Mouse (Mus musculus): Measurements from ENCODE around the gene Tas1r2. TPM values are rescaled to one million over a fixed set of nuclear protein-coding genes. Genes with fewer than 3 reads are reported as not detected.

Tas1r2 gene
- total RNA-seq (2021) = not detected
- polyA plus RNA-seq (2012; rRNA removed) = 0.03 TPM in 1 of 2 replicates, not detected in the other
- long read RNA-seq = 0 reads

- DNase-seq = no peak
Measured at GRCm38 (mm10) chr4:139653238-139653637, at the start of gene Tas1r2. Gene Tas1r2, plus strand, starts transcription at chr4:139653538.

- no peak for DNase-seq
Measured at GRCm38 (mm10) chr4:139605216-139605615, 48.1 kb upstream of the Tas1r2 start.

DNA sequence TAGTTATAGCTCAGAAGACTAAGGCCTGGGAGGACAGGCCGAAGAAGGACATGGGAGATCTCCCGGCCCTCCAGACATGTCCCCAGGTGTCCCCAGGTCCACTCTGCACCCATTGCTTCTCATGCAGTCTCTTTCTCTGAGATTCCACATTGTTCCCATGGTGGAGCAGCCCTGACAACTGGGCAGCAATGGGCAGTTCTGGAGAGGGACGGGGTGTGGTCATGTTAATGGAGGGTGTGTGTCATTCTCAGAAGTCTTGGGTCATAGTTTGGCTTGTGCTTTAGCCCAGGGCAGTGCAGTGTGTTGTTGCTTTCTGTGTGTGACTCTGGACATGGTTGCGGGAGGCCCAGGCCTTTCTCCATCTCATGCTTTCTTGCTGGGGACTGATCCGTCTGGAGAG, 46.6 kb upstream of the Tas1r2 start:
- no peak for DNase-seq

DNA sequence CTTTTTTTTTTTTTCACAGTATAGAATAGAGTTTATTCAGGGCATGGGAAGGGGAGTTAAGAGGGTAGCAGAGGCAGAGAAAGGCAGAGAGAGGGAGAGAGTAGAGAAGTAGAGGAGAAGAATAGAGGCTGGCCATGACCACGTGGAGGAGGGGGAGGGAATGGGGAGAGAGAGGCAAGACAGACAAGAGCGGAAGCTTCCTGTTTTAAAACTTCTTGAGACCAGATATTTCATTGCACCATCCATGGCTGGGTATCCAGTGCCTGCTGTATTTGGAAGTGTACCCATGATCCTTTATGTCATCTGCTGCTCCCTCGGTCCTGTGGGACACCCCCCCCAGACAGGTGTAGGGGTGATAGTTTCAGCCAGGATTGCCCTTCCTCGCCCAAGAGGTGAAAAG, 44.4 kb upstream of the Tas1r2 start:
- DNase-seq = no peak

- DNase-seq = no peak
Measured at GRCm38 (mm10) chr4:139610954-139611353, 42.4 kb upstream of the Tas1r2 start.

GRCm38 (mm10) chr4:139611542-139611953, 41.8 kb upstream of the Tas1r2 start:
- peak; percentile 75 for DNase-seq

DNA sequence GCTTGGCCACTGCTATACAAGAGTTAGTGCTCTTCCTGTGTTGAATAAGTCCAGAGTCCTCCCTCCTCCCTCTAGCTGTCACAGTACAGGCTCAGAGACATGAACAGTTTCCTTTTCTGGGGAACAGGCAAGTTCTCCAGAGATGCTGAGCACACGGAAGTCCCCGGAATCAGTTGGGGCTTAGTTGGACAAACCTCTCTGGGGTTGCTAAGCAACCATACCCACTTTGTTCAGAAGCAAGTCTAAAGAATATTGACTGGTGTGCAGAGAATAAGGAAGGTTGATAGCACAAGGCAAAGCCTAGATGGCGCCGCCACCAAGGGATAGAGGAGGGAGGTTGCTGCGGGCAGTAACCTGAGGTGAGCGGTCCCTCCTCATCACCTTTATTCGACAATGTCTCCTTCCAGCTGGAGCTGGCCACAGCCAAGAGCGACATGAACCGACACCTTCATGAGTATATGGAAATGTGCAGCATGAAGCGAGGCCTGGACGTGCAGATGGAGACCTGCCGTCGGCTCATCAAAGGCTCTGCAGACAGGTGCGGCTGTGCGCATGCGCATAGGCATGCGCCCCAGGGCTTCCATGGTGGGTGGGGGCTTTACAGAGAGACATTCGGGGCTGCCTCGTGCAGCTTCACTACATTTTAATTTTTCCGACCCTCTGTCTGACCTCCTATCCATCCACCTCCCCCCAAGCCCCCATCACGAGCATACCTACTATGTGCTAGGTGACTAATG, 38.6 kb upstream of the Tas1r2 start:
- DNase-seq = no peak

DNA sequence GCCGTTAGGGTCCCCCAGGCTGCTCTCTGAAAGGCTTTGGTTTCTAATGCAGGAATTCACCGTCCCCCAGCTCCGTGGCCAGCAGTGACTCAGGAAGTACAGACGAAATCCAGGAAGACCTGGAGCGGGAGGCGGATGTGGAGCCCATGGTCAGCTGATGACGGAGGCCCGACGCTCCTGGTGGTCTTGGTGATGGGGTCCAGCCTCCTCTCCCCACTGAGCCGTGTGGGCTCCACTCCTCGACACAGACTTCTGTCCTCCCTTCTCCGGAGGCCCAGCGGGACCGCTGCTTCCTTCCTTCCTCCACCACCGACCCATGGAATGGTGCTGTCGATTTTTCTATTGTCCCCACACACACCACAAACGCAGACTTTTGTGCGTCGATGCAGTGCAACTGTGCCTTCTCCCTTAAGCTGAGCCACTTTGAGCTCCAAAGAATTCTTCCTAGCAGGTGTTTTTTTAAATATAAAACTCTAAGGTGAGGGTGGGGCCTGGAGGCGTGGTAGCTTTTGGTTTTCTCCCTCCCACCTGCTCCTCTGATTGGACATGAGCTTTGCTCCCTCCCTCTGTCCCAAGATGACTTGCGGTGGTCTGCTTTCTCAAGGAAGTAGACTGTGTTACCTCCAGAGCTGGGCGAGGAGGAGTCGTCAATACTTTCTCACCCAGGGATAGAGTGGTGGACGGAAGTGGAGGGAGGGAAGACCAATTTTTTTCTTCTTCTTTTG, 36.9 kb upstream of the Tas1r2 start:
- DNase-seq = peak; percentile 63

DNA sequence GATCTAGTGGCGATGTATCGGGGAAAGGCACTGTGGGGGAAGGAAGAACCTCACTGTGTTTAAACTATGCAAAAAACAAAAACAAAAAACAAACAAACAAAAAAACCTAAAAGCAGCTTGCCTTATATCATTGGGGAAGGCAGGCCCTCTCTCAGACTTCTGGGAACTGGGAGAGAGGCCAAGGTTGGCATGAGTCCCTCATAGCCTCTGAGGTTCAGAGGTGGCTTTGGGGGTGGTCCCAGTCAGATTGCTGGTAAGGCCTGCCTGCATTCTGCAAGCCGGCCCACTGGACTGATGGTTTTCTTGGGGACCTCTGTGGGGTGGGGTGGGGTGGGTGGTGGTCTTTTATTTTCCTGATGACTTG, 36.4 kb upstream of the Tas1r2 start:
- no peak for DNase-seq

DNA sequence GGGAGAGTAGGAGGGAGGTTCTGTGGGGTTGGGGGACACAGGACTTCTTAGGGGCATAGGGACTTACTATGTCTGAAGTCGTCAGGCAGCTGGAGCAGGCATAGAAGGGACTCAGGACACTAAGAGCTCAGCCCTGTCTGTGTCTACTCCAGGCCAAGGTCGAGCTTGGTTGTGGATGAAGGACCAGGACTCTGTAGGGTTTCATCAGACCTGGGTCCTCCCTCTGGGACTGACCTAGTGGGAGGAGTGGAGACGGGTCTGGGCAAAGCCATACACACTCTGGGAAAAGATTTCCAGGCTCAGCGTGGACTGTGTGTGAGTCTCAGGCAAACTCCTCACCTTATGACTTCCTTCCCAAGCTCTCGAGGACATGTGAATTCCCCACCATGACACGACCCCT, 33.6 kb upstream of the Tas1r2 start:
- DNase-seq = peak; percentile 76

DNA sequence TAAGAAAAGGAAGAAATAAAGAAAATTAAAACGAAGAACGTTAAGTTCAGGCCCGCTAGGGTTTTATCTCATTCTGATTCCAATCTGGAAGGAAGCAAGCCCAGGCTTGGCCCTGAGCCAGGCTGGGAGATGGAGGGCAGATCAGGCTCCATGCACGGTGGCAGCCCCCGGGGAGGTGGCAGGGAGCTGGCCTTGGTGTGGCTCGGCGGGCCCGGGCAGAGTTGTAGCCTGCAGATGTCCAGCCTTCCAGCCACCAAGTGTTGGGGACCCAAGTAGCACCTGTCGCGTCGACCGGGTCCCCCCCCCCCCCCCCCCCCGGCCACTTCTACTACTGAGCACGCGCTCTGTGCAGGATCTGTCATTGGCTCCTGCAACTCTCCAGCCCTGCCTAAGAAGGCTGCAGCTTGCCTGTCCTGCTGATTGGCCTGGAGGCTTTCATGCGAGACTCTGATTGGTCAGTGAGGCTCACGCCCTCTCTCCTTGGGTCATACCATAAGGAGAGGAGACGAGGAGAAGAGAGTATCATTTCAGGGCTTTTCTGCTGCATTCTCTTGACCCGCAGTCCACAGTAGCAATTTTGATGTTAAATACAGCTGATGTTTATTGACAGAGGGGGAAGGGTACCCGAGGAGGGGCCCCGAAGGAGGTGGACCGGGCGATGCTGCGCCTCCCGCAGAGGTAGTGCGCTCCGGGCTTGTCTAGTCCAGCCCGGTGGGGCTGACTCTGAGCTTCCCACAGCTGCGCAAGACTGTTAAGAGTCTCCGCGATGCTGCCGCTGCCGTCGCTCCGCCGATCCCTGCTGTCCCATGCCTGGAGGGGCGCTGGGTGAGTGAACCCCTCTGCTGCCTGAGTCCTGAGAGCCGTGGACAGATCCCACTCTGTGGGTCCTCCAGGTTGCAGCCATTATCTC, 30.7 kb upstream of the Tas1r2 start, which contains the start of gene Aldh4a1:
TSS of gene Aldh4a1 (plus strand) at position 494 of the 910 bp plus-strand sequence.
- peak; percentile 93 for DNase-seq

DNA sequence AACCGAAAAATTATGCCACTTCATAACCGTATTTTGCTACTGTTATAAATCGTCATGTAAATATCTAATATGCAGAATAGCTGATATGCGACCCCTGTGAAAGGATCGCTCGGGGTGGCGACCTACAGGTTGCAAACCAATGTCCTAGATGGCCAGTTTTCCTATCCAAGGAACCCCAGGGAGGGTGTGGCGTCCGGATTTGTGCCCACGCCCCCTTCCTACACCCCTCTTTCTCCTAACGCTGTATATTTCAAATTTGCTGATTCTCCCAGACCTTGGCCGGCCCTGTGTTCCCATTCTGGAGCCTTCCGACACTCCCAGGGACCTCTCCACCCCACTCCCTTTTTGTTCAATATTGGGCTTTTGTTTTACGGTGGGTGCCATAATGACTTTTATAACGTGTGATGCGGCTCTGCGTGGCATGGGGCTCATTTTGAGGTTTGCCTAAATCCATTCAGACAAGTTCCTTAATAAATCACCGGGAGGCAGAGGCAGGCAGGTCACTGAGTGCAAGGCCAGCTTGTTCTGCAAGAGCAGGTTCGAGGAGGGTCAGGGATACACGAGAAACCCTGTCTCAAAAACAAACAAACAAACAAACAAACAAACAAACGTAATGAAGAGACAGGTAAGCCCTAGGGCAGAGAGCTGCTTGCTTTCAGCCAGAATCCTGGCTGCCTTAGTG, 29.8 kb upstream of the Tas1r2 start:
- DNase-seq = no peak

DNA sequence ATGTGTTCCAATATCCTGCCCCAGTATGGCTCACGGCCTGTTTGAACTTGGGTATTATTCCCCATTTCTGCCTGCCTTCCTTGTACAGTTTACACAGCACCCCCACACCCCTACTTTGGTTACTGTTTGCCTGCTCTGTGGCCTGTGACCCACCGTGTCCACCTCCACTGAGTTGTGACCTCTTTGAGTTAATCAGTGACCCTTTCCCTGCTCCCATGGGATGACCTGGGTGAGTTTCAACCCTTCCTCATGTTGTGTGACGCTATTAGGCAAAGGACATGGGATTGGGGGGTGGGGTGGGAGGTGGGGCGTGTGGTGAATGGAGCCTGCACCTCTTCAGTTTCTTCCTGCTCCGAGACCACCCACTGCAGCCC, 29.2 kb upstream of the Tas1r2 start:
- no peak for DNase-seq

GRCm38 (mm10) chr4:139624706-139625105, 28.6 kb upstream of the Tas1r2 start:
- DNase-seq = peak; percentile 79

GRCm38 (mm10) chr4:139627361-139627760, 26.0 kb upstream of the Tas1r2 start:
- no peak for DNase-seq

DNA sequence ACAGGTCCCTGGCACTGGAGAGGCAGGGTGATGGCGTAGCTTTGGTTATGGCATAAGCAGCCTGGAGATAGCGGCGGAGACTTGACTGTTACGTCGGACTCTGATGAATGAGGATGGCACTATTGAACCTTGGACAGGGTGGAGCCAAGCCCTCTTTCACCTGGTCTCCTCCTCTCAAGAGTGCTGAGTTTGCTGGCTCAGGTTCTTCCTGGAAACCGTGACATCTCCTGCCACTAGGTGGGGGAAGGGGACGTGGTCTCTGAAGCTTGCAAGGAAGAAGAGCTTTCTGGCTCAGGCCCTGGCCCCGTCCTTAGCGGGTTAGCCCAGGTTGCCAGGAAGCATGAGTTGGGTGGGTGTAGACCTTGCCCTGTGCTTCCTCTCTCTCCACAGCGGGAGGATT, 23.2 kb upstream of the Tas1r2 start:
- no peak for DNase-seq

- peak; percentile 52 for DNase-seq
Measured at GRCm38 (mm10) chr4:139631141-139631540, 22.2 kb upstream of the Tas1r2 start.

GRCm38 (mm10) chr4:139631569-139632253, 21.6 kb upstream of the Tas1r2 start:
- DNase-seq = no peak

- no peak for DNase-seq
Measured at GRCm38 (mm10) chr4:139632254-139632580, 21.1 kb upstream of the Tas1r2 start.

- DNase-seq = peak; percentile 63
Measured at GRCm38 (mm10) chr4:139636373-139636772, 17.0 kb upstream of the Tas1r2 start.

DNA sequence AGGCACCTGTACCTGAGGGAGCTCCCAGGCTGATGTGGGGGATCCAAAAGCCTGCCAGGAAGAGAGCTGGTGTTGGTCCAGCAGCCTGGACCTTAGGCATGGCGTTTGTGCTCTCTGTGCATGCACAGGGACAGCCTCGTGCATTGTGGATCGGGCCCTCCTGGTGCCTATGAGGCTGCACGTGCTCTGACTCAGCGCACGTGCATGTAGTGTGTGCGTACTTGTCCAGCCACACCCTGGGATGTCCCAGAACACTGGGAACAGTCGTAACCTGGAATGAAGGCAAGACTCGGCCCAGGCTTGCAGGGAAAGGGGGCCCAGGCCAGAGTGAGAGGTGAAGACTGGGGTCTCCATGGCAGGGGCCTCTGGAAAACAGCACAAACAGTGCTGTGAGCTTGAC, 15.5 kb upstream of the Tas1r2 start:
- no peak for DNase-seq

Measured in adrenal gland, adult 2 months (tissue).